Mouse (Mus musculus): ENCODE results near the gene Olfr1281. TPM values are rescaled to one million over a fixed set of nuclear protein-coding genes. Genes with fewer than 3 reads are reported as not detected.

Olfr1281 gene
- polyA plus RNA-seq, 1 experiment: not detected

GRCm38 (mm10) chr2:111335976-111336375 lies 9.7 kb downstream of the Olfr1281 start, which contains the start of gene Olfr1282:
Gene Olfr1282 (minus strand): TSS chr2:111336076.
- Histone ChIP-seq H3K4me1 (ENCODE audit: control insufficient read depth, insufficient read depth, low read length) (no peaks in the 10 kb centered on the region), H3K9me3 (replicated peaks; ENCODE audit: control insufficient read depth, insufficient read depth, low read length, poor library complexity, severe bottlenecking) (no peaks in the 10 kb centered on the region), H3K4me3 (ENCODE audit: low read depth, low read length) (no peak within 1 kb of the TSS), H3K27ac (ENCODE audit: insufficient read depth, low read length) (no peak within 1 kb of the TSS), H3K9ac (ENCODE audit: low read depth, poor library complexity, severe bottlenecking) (no peak within 1 kb of the TSS), H3K36me3 (ENCODE audit: control insufficient read depth, insufficient read depth, low read length, poor library complexity, severe bottlenecking) (no peaks in the 10 kb centered on the region), H3K27me3 (ENCODE audit: control insufficient read depth, insufficient read depth, low read length, poor library complexity, severe bottlenecking) (no peaks in the 10 kb centered on the region)
- no peak for TF ChIP-seq CTCF (IDR thresholded peaks at IDR 0.05; ENCODE audit: low read depth, low read length)

- 0 out of 2 replicates have a peak, but pooled peaks cover 2% of the 10 kb centered on the region for H3K9me3 ChIP-seq (replicated peaks; ENCODE audit: control insufficient read depth, insufficient read depth, low read length, poor library complexity, severe bottlenecking)
Measured at GRCm38 (mm10) chr2:111366490-111366889, 40.2 kb downstream of the Olfr1281 start, which contains the start of gene Olfr1283. Gene Olfr1283 (plus strand): TSS chr2:111366790.

GRCm38 (mm10) chr2:111375222-111375621 lies 48.9 kb downstream of the Olfr1281 start, which contains the start of gene Olfr1284:
Gene Olfr1284 (plus strand): TSS chr2:111375522.
- Histone ChIP-seq H3K9me3 (replicated peaks; ENCODE audit: control insufficient read depth, insufficient read depth, low read length, poor library complexity, severe bottlenecking) (no peaks in the 10 kb centered on the region), H3K36me3 (ENCODE audit: control insufficient read depth, insufficient read depth, low read length, poor library complexity, severe bottlenecking) (no peaks in the 10 kb centered on the region), H3K4me3 (ENCODE audit: low read depth, low read length) (no peak within 1 kb of the TSS), H3K27me3 (ENCODE audit: control insufficient read depth, insufficient read depth, low read length, poor library complexity, severe bottlenecking) (no peaks in the 10 kb centered on the region), H3K27ac (ENCODE audit: insufficient read depth, low read length) (no peak within 1 kb of the TSS), H3K9ac (ENCODE audit: low read depth, poor library complexity, severe bottlenecking) (no peak within 1 kb of the TSS), H3K4me1 (ENCODE audit: control insufficient read depth, insufficient read depth, low read length) (no peaks in the 10 kb centered on the region)
- TF ChIP-seq EP300 (IDR thresholded peaks at IDR 0.05; ENCODE audit: insufficient read depth, low read depth, low read length) (no peak), CTCF (IDR thresholded peaks at IDR 0.05; ENCODE audit: low read depth, low read length) (no peak), POLR2A (IDR thresholded peaks at IDR 0.05; ENCODE audit: insufficient read depth, low read length) (no peak)

More at GRCm38 (mm10) chr2:111366490-111366889, 40.2 kb downstream of the Olfr1281 start, which contains the start of gene Olfr1283:
- TF ChIP-seq EP300 (IDR thresholded peaks at IDR 0.05; ENCODE audit: insufficient read depth, low read depth, low read length) (no peak), CTCF (IDR thresholded peaks at IDR 0.05; ENCODE audit: low read depth, low read length) (no peak), POLR2A (IDR thresholded peaks at IDR 0.05; ENCODE audit: insufficient read depth, low read length) (no peak)
- H3K9ac ChIP-seq (ENCODE audit: low read depth, poor library complexity, severe bottlenecking): no peak within 1 kb of the TSS
- H3K4me1 ChIP-seq (ENCODE audit: control insufficient read depth, insufficient read depth, low read length): no peaks in the 10 kb centered on the region
- no peaks in the 10 kb centered on the region for H3K36me3 ChIP-seq (ENCODE audit: control insufficient read depth, insufficient read depth, low read length, poor library complexity, severe bottlenecking)
- H3K27me3 ChIP-seq (ENCODE audit: control insufficient read depth, insufficient read depth, low read length, poor library complexity, severe bottlenecking): no peaks in the 10 kb centered on the region
- no peak within 1 kb of the TSS for H3K4me3 ChIP-seq (ENCODE audit: low read depth, low read length)
- H3K27ac ChIP-seq (ENCODE audit: insufficient read depth, low read length): no peak within 1 kb of the TSS

Other genes starting within 250 kb of the Olfr1281 start
- gene Gm13941, start 220.5 kb upstream of the Olfr1281 start, polyA plus RNA-seq (2011; ENCODE audit: insufficient read depth, insufficient read length, low read depth, missing spikeins): not detected in 2 replicates
- gene Gm15130, start 173.6 kb upstream of the Olfr1281 start, polyA plus RNA-seq (2011; ENCODE audit: insufficient read depth, insufficient read length, low read depth, missing spikeins): not detected in 2 replicates
- gene 4930430A15Rik, start 96.9 kb upstream of the Olfr1281 start, polyA plus RNA-seq (2011; ENCODE audit: insufficient read depth, insufficient read length, low read depth, missing spikeins): not detected in 2 replicates
- gene Olfr1275, start 91.2 kb upstream of the Olfr1281 start, polyA plus RNA-seq (2011; ENCODE audit: insufficient read depth, insufficient read length, low read depth, missing spikeins): not detected in 2 replicates
- gene Olfr1276, start 72.0 kb upstream of the Olfr1281 start, polyA plus RNA-seq (2011; ENCODE audit: insufficient read depth, insufficient read length, low read depth, missing spikeins): not detected in 2 replicates
- gene Olfr1277, start 52.4 kb upstream of the Olfr1281 start, polyA plus RNA-seq (2011; ENCODE audit: insufficient read depth, insufficient read length, low read depth, missing spikeins): not detected in 2 replicates
- not detected in 2 replicates for gene Olfr1278, start 36.4 kb upstream of the Olfr1281 start, polyA plus RNA-seq (2011; ENCODE audit: insufficient read depth, insufficient read length, low read depth, missing spikeins)
- not detected in 2 replicates for gene Olfr1279, start 25.9 kb upstream of the Olfr1281 start, polyA plus RNA-seq (2011; ENCODE audit: insufficient read depth, insufficient read length, low read depth, missing spikeins)
- gene Olfr1280, start 12.5 kb upstream of the Olfr1281 start, polyA plus RNA-seq (2011; ENCODE audit: insufficient read depth, insufficient read length, low read depth, missing spikeins): not detected in 2 replicates
- gene Olfr1282, start 9.6 kb downstream of the Olfr1281 start, polyA plus RNA-seq (2011; ENCODE audit: insufficient read depth, insufficient read length, low read depth, missing spikeins): not detected in 2 replicates
- not detected in 2 replicates for gene Olfr1283, start 40.3 kb downstream of the Olfr1281 start, polyA plus RNA-seq (2011; ENCODE audit: insufficient read depth, insufficient read length, low read depth, missing spikeins)
- gene Olfr1284, start 49.0 kb downstream of the Olfr1281 start, polyA plus RNA-seq (2011; ENCODE audit: insufficient read depth, insufficient read length, low read depth, missing spikeins): not detected in 2 replicates
- not detected in 2 replicates for gene Olfr1286, start 96.6 kb downstream of the Olfr1281 start, polyA plus RNA-seq (2011; ENCODE audit: insufficient read depth, insufficient read length, low read depth, missing spikeins)
- gene Olfr1287, start 122.6 kb downstream of the Olfr1281 start, polyA plus RNA-seq (2011; ENCODE audit: insufficient read depth, insufficient read length, low read depth, missing spikeins): not detected in 2 replicates
- gene Olfr1288, start 147.6 kb downstream of the Olfr1281 start, polyA plus RNA-seq (2011; ENCODE audit: insufficient read depth, insufficient read length, low read depth, missing spikeins): not detected in 2 replicates
- gene Olfr1289, start 154.3 kb downstream of the Olfr1281 start, polyA plus RNA-seq (2011; ENCODE audit: insufficient read depth, insufficient read length, low read depth, missing spikeins): not detected in 2 replicates
- not detected in 2 replicates for gene Olfr1290, start 167.3 kb downstream of the Olfr1281 start, polyA plus RNA-seq (2011; ENCODE audit: insufficient read depth, insufficient read length, low read depth, missing spikeins)
- not detected in 2 replicates for gene Olfr1291-ps1, start 170.7 kb downstream of the Olfr1281 start, polyA plus RNA-seq (2011; ENCODE audit: insufficient read depth, insufficient read length, low read depth, missing spikeins)
- not detected in 2 replicates for gene Olfr1293-ps, start 198.7 kb downstream of the Olfr1281 start, polyA plus RNA-seq (2011; ENCODE audit: insufficient read depth, insufficient read length, low read depth, missing spikeins)
- gene Olfr1294, start 213.8 kb downstream of the Olfr1281 start, polyA plus RNA-seq (2011; ENCODE audit: insufficient read depth, insufficient read length, low read depth, missing spikeins): not detected in 2 replicates
- not detected in 2 replicates for gene Olfr1295, start 243.2 kb downstream of the Olfr1281 start, polyA plus RNA-seq (2011; ENCODE audit: insufficient read depth, insufficient read length, low read depth, missing spikeins)

Data from ES-Bruce4 (cell line).